Mouse (Mus musculus): ENCODE results near the gene Fos. TPM values are rescaled to one million over a fixed set of nuclear protein-coding genes. Genes with fewer than 3 reads are reported as not detected.

Fos gene
- total and polyA plus RNA-seq, 2 experiments from 2014 or later: 1.6 to 18.5 TPM

DNA sequence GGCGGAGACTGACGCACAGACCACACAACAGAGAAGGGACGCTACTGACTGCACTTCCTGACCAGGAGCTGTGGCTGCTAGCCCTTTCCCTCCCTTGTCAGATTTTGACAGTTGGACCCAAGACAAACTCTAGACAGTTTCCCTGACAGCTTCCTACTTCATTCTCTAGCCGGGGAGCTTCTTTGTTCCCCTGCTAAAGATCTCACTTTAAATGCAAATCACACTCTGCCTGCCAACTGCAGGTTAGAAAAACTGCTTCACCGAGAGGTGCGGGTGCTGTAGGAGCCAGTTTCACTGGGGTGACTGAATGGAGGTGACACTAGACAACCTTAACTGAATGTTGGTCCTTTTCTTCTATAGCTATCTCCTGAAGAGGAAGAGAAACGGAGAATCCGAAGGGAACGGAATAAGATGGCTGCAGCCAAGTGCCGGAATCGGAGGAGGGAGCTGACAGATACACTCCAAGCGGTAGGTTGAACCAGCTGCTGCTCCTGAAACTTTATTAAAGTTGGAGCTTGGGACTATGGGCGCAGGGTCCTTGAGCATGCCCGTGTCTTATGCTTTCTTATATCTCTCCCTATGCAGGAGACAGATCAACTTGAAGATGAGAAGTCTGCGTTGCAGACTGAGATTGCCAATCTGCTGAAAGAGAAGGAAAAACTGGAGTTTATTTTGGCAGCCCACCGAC, 1.7 kb downstream of the Fos start:
- Histone ChIP-seq H3K4me2 (ENCODE audit: low read depth, low read length) (peak overlapping the region; percentile 93), H3K27me3 (ENCODE audit: control insufficient read depth, insufficient read depth, low read length) (no peaks in the 10 kb centered on the region), H3K9me3 (replicated peaks; ENCODE audit: control insufficient read depth, low read length) (no peaks in the 10 kb centered on the region), H3K36me3 (replicated peaks; ENCODE audit: control insufficient read depth, insufficient read depth, low read length) (peaks cover 13% of the 10 kb centered on the region), H3K27ac (ENCODE audit: low read depth) (no peak overlapping the region), H3K4me1 (ENCODE audit: control insufficient read depth, insufficient read depth) (peaks cover 20% of the 10 kb centered on the region), H3K9ac (replicated peaks; ENCODE audit: low read depth, low read length) (peak overlapping the region; percentile 66), H3K4me3 (ENCODE audit: low read depth, low read length) (peak overlapping the region; percentile 69)
- WGBS: 58% methylated on average over 13 of the region's 16 CpGs
- TF ChIP-seq CTCF (IDR thresholded peaks at IDR 0.05; ENCODE audit: low read depth) (no peak), EP300 (IDR thresholded peaks at IDR 0.05; ENCODE audit: low read depth) (no peak)
- DNase-seq (ENCODE audit: low spot score) (no peak), ATAC-seq (ENCODE audit: insufficient read depth, low read depth) (no peak)

DNA sequence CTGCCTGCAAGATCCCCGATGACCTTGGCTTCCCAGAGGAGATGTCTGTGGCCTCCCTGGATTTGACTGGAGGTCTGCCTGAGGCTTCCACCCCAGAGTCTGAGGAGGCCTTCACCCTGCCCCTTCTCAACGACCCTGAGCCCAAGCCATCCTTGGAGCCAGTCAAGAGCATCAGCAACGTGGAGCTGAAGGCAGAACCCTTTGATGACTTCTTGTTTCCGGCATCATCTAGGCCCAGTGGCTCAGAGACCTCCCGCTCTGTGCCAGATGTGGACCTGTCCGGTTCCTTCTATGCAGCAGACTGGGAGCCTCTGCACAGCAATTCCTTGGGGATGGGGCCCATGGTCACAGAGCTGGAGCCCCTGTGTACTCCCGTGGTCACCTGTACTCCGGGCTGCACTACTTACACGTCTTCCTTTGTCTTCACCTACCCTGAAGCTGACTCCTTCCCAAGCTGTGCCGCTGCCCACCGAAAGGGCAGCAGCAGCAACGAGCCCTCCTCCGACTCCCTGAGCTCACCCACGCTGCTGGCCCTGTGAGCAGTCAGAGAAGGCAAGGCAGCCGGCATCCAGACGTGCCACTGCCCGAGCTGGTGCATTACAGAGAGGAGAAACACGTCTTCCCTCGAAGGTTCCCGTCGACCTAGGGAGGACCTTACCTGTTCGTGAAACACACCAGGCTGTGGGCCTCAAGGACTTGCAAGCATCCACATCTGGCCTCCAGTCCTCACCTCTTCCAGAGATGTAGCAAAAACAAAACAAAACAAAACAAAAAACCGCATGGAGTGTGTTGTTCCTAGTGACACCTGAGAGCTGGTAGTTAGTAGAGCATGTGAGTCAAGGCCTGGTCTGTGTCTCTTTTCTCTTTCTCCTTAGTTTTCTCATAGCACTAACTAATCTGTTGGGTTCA, 2.5 kb downstream of the Fos start:
- ATAC-seq (ENCODE audit: insufficient read depth, low read depth): no peak
- H3K27me3 ChIP-seq (ENCODE audit: control insufficient read depth, insufficient read depth, low read length): no peaks in the 10 kb centered on the region
- H3K9ac ChIP-seq (replicated peaks; ENCODE audit: low read depth, low read length): no peak overlapping the region
- H3K4me1 ChIP-seq (ENCODE audit: control insufficient read depth, insufficient read depth): peaks cover 18% of the 10 kb centered on the region
- H3K9me3 ChIP-seq (replicated peaks; ENCODE audit: control insufficient read depth, low read length): no peaks in the 10 kb centered on the region
- no peak for TF ChIP-seq EP300 (IDR thresholded peaks at IDR 0.05; ENCODE audit: low read depth)
- TF ChIP-seq CTCF (IDR thresholded peaks at IDR 0.05; ENCODE audit: low read depth): no peak
- H3K4me2 ChIP-seq (ENCODE audit: low read depth, low read length): peak overlapping the region; percentile 93; the same call in 1 of the 2 replicates
- no peak for DNase-seq (ENCODE audit: low spot score)
- H3K4me3 ChIP-seq (ENCODE audit: low read depth, low read length): peak overlapping the region; percentile 69
- WGBS: 73% methylated on average over 23 of the region's 23 CpGs
- peaks cover 13% of the 10 kb centered on the region for H3K36me3 ChIP-seq (replicated peaks; ENCODE audit: control insufficient read depth, insufficient read depth, low read length)
- H3K27ac ChIP-seq (ENCODE audit: low read depth): no peak overlapping the region

DNA sequence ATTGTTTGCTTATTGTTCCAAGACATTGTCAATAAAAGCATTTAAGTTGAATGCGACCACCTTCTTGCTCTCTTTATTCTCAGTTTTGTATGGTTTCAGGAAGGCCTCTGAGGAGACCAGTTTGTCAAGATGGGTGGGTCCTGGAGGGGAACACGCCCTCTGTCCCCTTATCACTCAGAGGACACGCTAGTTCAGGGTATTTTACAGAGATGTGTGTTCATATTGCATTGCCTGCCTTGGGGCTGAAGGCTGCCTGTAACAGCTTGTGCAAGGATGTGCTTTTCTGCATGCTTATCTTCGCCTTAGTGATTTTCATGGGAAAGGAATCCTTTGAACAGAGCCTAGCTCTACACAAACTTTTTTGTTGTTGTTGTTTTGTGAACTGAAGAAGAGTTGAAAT, 3.5 kb downstream of the Fos start:
- Histone ChIP-seq H3K27me3 (ENCODE audit: control insufficient read depth, insufficient read depth, low read length) (no peaks in the 10 kb centered on the region), H3K9me3 (replicated peaks; ENCODE audit: control insufficient read depth, low read length) (no peaks in the 10 kb centered on the region), H3K36me3 (replicated peaks; ENCODE audit: control insufficient read depth, insufficient read depth, low read length) (peaks cover 13% of the 10 kb centered on the region), H3K4me1 (ENCODE audit: control insufficient read depth, insufficient read depth) (peaks cover 12% of the 10 kb centered on the region; the same call in 1 of the 2 replicates), H3K27ac (ENCODE audit: low read depth) (no peak overlapping the region), H3K4me3 (ENCODE audit: low read depth, low read length) (no peak overlapping the region), H3K4me2 (ENCODE audit: low read depth, low read length) (no peak overlapping the region), H3K9ac (replicated peaks; ENCODE audit: low read depth, low read length) (no peak overlapping the region)
- TF ChIP-seq CTCF (IDR thresholded peaks at IDR 0.05; ENCODE audit: low read depth) (no peak), EP300 (IDR thresholded peaks at IDR 0.05; ENCODE audit: low read depth) (no peak)
- 77% methylated on average over 4 of the region's 4 CpGs for WGBS
- ATAC-seq (ENCODE audit: insufficient read depth, low read depth): no peak
- no peak for DNase-seq (ENCODE audit: low spot score)

DNA sequence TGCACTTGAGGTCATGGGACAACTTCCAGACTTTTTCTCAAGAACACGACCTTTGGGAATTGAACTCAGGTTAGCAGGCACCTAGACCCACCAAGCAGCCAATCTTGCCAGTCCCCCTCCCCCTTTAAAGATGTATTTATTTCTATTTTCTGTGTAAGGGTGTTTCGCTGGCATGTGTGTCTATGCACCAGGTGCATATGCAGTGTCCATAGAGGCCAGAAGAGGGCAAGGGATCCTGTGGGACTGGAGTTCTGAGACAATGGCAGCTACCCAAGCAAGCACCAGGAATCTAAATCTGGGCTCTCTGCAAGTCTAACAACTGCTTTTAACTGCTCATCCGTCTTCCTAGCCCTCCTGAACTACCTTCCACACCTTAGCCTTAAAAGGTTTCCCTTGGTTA, 4.1 kb downstream of the Fos start:
- 90% methylated on average over 3 of the region's 3 CpGs for WGBS
- TF ChIP-seq EP300 (IDR thresholded peaks at IDR 0.05; ENCODE audit: low read depth): no peak
- peak; percentile 13; the same call in 1 of the 2 replicates for TF ChIP-seq CTCF (IDR thresholded peaks at IDR 0.05; ENCODE audit: low read depth)
- H3K4me1 ChIP-seq (ENCODE audit: control insufficient read depth, insufficient read depth): peaks cover 12% of the 10 kb centered on the region; the same call in 1 of the 2 replicates

DNA sequence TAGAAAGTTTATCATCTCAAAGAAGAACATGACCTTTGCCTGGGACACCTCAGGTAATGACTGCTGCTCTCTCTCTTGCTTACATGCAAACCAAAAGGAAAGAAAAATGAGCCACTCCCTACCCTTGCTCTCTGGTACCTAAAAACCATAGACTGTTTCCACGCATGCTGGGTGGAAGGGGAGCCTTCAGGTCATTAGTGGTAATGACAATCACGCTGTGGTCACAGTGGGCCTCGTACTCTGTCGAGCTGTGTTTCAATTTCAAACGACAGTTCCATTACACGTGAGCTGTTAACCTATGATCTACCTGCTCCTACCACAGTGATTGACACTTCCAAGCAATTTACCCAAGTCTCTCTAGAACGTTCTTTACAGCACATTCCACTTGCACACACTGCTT, 5.0 kb downstream of the Fos start:
- H3K36me3 ChIP-seq (replicated peaks; ENCODE audit: control insufficient read depth, insufficient read depth, low read length): peaks cover 13% of the 10 kb centered on the region
- peaks cover 16% of the 10 kb centered on the region; the same call in 1 of the 2 replicates for H3K4me1 ChIP-seq (ENCODE audit: control insufficient read depth, insufficient read depth)
- no peak overlapping the region for H3K9ac ChIP-seq (replicated peaks; ENCODE audit: low read depth, low read length)
- ATAC-seq (ENCODE audit: insufficient read depth, low read depth) (no peak), DNase-seq (ENCODE audit: low spot score) (no peak)
- TF ChIP-seq EP300 (IDR thresholded peaks at IDR 0.05; ENCODE audit: low read depth) (no peak), CTCF (IDR thresholded peaks at IDR 0.05; ENCODE audit: low read depth) (no peak)
- no peak overlapping the region for H3K27ac ChIP-seq (ENCODE audit: low read depth)
- no peak overlapping the region for H3K4me2 ChIP-seq (ENCODE audit: low read depth, low read length)
- no peaks in the 10 kb centered on the region for H3K27me3 ChIP-seq (ENCODE audit: control insufficient read depth, insufficient read depth, low read length)
- no peak overlapping the region for H3K4me3 ChIP-seq (ENCODE audit: low read depth, low read length)
- H3K9me3 ChIP-seq (replicated peaks; ENCODE audit: control insufficient read depth, low read length): no peaks in the 10 kb centered on the region
- 82% methylated on average over 7 of the region's 7 CpGs for WGBS

More for the DNA sequence above, 4.1 kb downstream of the Fos start:
- DNase-seq (ENCODE audit: low spot score) (no peak), ATAC-seq (ENCODE audit: insufficient read depth, low read depth) (no peak)
- Histone ChIP-seq H3K27me3 (ENCODE audit: control insufficient read depth, insufficient read depth, low read length) (no peaks in the 10 kb centered on the region), H3K9me3 (replicated peaks; ENCODE audit: control insufficient read depth, low read length) (no peaks in the 10 kb centered on the region), H3K4me3 (ENCODE audit: low read depth, low read length) (no peak overlapping the region), H3K27ac (ENCODE audit: low read depth) (no peak overlapping the region), H3K4me2 (ENCODE audit: low read depth, low read length) (no peak overlapping the region), H3K9ac (replicated peaks; ENCODE audit: low read depth, low read length) (no peak overlapping the region), H3K36me3 (replicated peaks; ENCODE audit: control insufficient read depth, insufficient read depth, low read length) (peaks cover 13% of the 10 kb centered on the region)
